Mouse (Mus musculus) E14TG2a.4 (cell line): ENCODE measurements around the gene She.

ENCODE experiments used
- CTCF ChIP-seq: conservative IDR thresholded peaks from 2 replicates; pipeline ENCODE4 v1.5.1; 2014; ENCODE audit warnings: low read length
- POU5F1 ChIP-seq: IDR thresholded peaks from 2 replicates; pipeline ENCODE4 v1.6.1; 2014; ENCODE audit warnings: low read length, borderline replicate concordance

DNA sequence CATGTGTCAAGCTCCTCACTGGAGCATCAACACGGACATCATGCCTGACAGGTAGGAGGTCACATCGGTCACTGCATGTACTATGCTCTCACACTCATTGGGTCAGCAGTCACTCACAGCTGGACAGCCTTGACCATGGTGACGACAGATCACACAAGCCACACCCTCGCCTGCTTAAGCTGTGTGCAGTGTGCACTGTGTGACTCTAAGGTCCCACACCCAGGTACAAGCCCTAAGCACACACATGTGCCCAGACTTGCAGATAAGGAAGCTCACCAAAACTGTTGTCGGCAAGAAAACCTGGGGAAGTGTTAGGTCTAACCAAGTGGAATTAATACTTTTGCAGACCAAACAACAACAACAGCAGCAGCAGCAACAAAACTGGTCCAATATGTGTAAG, 23.3 kb upstream of the She start:
- TF ChIP-seq POU5F1 (no peak), CTCF (no peak)
